Mouse (Mus musculus) CH12.LX (cell line): ENCODE results near the gene Traip. TPM values are rescaled to one million over a fixed set of nuclear protein-coding genes. Genes with fewer than 3 reads are reported as not detected.

ENCODE experiments used
- DNase-seq: peaks from one replicate; pipeline ENCODE4 v3.0.0-alpha.2; 2013; ENCODE audit errors: extremely low read depth
- H3K27ac ChIP-seq: 2 replicates; pipeline ENCODE4 v1.5.1; 2012; ENCODE audit warnings: low read depth, mild to moderate bottlenecking, control low read depth, moderate library complexity; ENCODE audit not compliant: insufficient read depth
- H3K27me3 ChIP-seq: replicated peaks from 2 replicates; pipeline ENCODE3; 2012; ENCODE audit warnings: inconsistent platforms
- H3K36me3 ChIP-seq, 2 experiments: replicated peaks in 1 of 2; 2 replicates each; pipeline versions ENCODE3 to v1.6.1; 2012; ENCODE audit warnings: inconsistent platforms in 1 of 2, low read length in 1 of 2, mild to moderate bottlenecking in 1 of 2, mixed read lengths in 1 of 2, moderate library complexity in 1 of 2; ENCODE audit not compliant: control insufficient read depth in 1 of 2, insufficient read depth in 1 of 2
- H3K4me1 ChIP-seq, 2 experiments: 2 replicates each; pipeline ENCODE4 v1.6.1; 2012; ENCODE audit warnings: inconsistent platforms in 1 of 2, moderate library complexity in 1 of 2; ENCODE audit not compliant: insufficient read depth in 2 of 2, control insufficient read depth in 1 of 2
- H3K4me2 ChIP-seq: 2 replicates; pipeline ENCODE4 v1.6.1; 2012; ENCODE audit warnings: low read depth, mild to moderate bottlenecking, control low read depth; ENCODE audit not compliant: poor library complexity, insufficient read depth, severe bottlenecking
- H3K4me3 ChIP-seq, 3 experiments: fragments of 150-350 bp in 1 of 3; sonication (generic) in 1 of 3; replicated peaks in 1 of 3; 2 replicates each; pipeline versions ENCODE3 to v1.5.1; 2011 to 2012; ENCODE audit warnings: low read depth in 2 of 3, low read length in 2 of 3, mild to moderate bottlenecking in 2 of 3, moderate library complexity in 2 of 3, control low read depth in 1 of 3, improper control_type of control experiment in 1 of 3, inconsistent platforms in 1 of 3, mixed read lengths in 1 of 3; ENCODE audit not compliant: poor library complexity in 1 of 3
- H3K79me2 ChIP-seq: replicated peaks from 2 replicates; pipeline ENCODE4 v1.6.1; 2012; ENCODE audit warnings: mild to moderate bottlenecking, moderate library complexity; ENCODE audit not compliant: control insufficient read depth, poor library complexity, insufficient read depth, severe bottlenecking; ENCODE audit errors: extremely low read depth
- H3K9ac ChIP-seq: 2 replicates; pipeline ENCODE4 v1.6.1; 2012; ENCODE audit warnings: low read depth, mild to moderate bottlenecking, control low read depth, moderate library complexity; ENCODE audit not compliant: insufficient read depth
- H3K9me3 ChIP-seq: replicated peaks from 2 replicates; pipeline ENCODE3; 2012; ENCODE audit warnings: low read length, inconsistent platforms, mixed read lengths
- BHLHE40 ChIP-seq: IDR thresholded peaks from 2 replicates; pipeline ENCODE4 v1.6.1; 2011; ENCODE audit warnings: mild to moderate bottlenecking, low read depth, low read length, improper control_type of control experiment
- CHD1 ChIP-seq: IDR thresholded peaks from 2 replicates; pipeline ENCODE4 v1.6.1; 2012; ENCODE audit warnings: low read depth, low read length, improper control_type of control experiment, inconsistent platforms
- CHD2 ChIP-seq: IDR thresholded peaks from 2 replicates; pipeline ENCODE4 v1.6.1; 2011; ENCODE audit warnings: low read length, improper control_type of control experiment
- CTCF ChIP-seq, 2 experiments: IDR thresholded peaks in 1 of 2; conservative IDR thresholded peaks in 1 of 2; 2 replicates each; pipeline ENCODE4 v1.5.1; 2011 to 2012; ENCODE audit warnings: low read depth in 2 of 2, low read length in 2 of 2, improper control_type of control experiment in 1 of 2, inconsistent platforms in 1 of 2, mild to moderate bottlenecking in 1 of 2, moderate library complexity in 1 of 2
- E2F4 ChIP-seq: IDR thresholded peaks from 2 replicates; pipeline ENCODE4 v1.6.1; 2011; ENCODE audit warnings: low read depth, low read length, improper control_type of control experiment; ENCODE audit not compliant: insufficient replicate concordance
- ETS1 ChIP-seq: conservative IDR thresholded peaks from 2 replicates; pipeline ENCODE4 v1.6.1; 2012; ENCODE audit warnings: low read depth, mild to moderate bottlenecking, inconsistent platforms, low read length, improper control_type of control experiment, moderate library complexity
- HCFC1 ChIP-seq: IDR thresholded peaks from 2 replicates; pipeline ENCODE4 v1.6.1; 2012; ENCODE audit warnings: low read depth, mild to moderate bottlenecking, inconsistent platforms, low read length, improper control_type of control experiment
- IRF4 ChIP-seq: IDR thresholded peaks from 2 replicates; pipeline ENCODE4 v1.6.1; 2014; ENCODE audit warnings: low read depth, mild to moderate bottlenecking, inconsistent platforms, low read length, improper control_type of control experiment
- JUN ChIP-seq: IDR thresholded peaks from 2 replicates; pipeline ENCODE4 v1.6.1; 2011; ENCODE audit warnings: low read depth, mild to moderate bottlenecking, low read length, improper control_type of control experiment, moderate library complexity; ENCODE audit not compliant: insufficient read depth
- JUND ChIP-seq: conservative IDR thresholded peaks from 2 replicates; pipeline ENCODE4 v1.6.1; 2011; ENCODE audit warnings: low read depth, low read length, improper control_type of control experiment
- KAT2A ChIP-seq: IDR thresholded peaks from 2 replicates; pipeline ENCODE4 v1.6.1; 2012; ENCODE audit warnings: low read length, improper control_type of control experiment, inconsistent platforms; ENCODE audit not compliant: insufficient replicate concordance
- MAFK ChIP-seq: IDR thresholded peaks from 2 replicates; pipeline ENCODE4 v1.6.1; 2011; ENCODE audit warnings: low read length, improper control_type of control experiment; ENCODE audit not compliant: insufficient replicate concordance
- MAX ChIP-seq: IDR thresholded peaks from 2 replicates; pipeline ENCODE4 v1.6.1; 2011; ENCODE audit warnings: low read length, improper control_type of control experiment
- MAZ ChIP-seq: IDR thresholded peaks from 2 replicates; pipeline ENCODE4 v1.6.1; 2012; ENCODE audit warnings: low read depth, mild to moderate bottlenecking, inconsistent platforms, low read length, improper control_type of control experiment, moderate library complexity
- MXI1 ChIP-seq: IDR thresholded peaks from 2 replicates; pipeline ENCODE4 v1.6.1; 2011; ENCODE audit warnings: mild to moderate bottlenecking, low read depth, low read length, improper control_type of control experiment
- NELFE ChIP-seq: IDR thresholded peaks from 2 replicates; pipeline ENCODE4 v1.6.1; 2011; ENCODE audit warnings: low read depth, low read length, improper control_type of control experiment
- PAX5 ChIP-seq: IDR thresholded peaks from 2 replicates; pipeline ENCODE4 v1.6.1; 2012; ENCODE audit warnings: low read length, inconsistent platforms, mixed read lengths
- POLR2A ChIP-seq: IDR thresholded peaks from 2 replicates; pipeline ENCODE4 v1.6.1; 2011; ENCODE audit warnings: low read depth, mild to moderate bottlenecking, improper control_type of control experiment, low read length
- POLR2AphosphoS2 ChIP-seq: IDR thresholded peaks from 2 replicates; pipeline ENCODE4 v1.6.1; 2011; ENCODE audit warnings: low read depth, low read length, improper control_type of control experiment
- RAD21 ChIP-seq: IDR thresholded peaks from 2 replicates; pipeline ENCODE4 v1.6.1; 2011; ENCODE audit warnings: low read depth, mild to moderate bottlenecking, low read length, improper control_type of control experiment, moderate library complexity
- SIN3A ChIP-seq: IDR thresholded peaks from 2 replicates; pipeline ENCODE4 v1.6.1; 2012; ENCODE audit warnings: low read length, improper control_type of control experiment, inconsistent platforms
- TBP ChIP-seq: conservative IDR thresholded peaks from 2 replicates; pipeline ENCODE4 v1.6.1; 2011; ENCODE audit warnings: low read depth, low read length, improper control_type of control experiment
- UBTF ChIP-seq: IDR thresholded peaks from 2 replicates; pipeline ENCODE4 v1.6.1; 2012; ENCODE audit warnings: low read depth, mild to moderate bottlenecking, inconsistent platforms, low read length, improper control_type of control experiment, moderate library complexity
- USF1 ChIP-seq: IDR thresholded peaks from 2 replicates; pipeline ENCODE4 v1.6.1; 2014; ENCODE audit warnings: low read depth, mild to moderate bottlenecking, inconsistent platforms, low read length, improper control_type of control experiment
- USF2 ChIP-seq: conservative IDR thresholded peaks from 2 replicates; pipeline ENCODE4 v1.6.1; 2011; ENCODE audit warnings: low read depth, low read length, improper control_type of control experiment
- ZC3H11A ChIP-seq: IDR thresholded peaks from 2 replicates; pipeline ENCODE4 v1.6.1; 2012; ENCODE audit warnings: low read depth, mild to moderate bottlenecking, inconsistent platforms, low read length, improper control_type of control experiment
- ZMIZ1 ChIP-seq: IDR thresholded peaks from 2 replicates; pipeline ENCODE4 v1.6.1; 2012; ENCODE audit warnings: low read depth, mild to moderate bottlenecking, inconsistent platforms, low read length, improper control_type of control experiment
- dilution Hi-C: fragments of 300-500 bp; cut with MboI; formaldehyde crosslinking; loops from 2 replicates; pipeline ENCODE4 v1.14.3; 2020; ENCODE audit warnings: low sequenced_read_pairs; ENCODE audit not compliant: extremely low pct_unique_long_range_greater_than_20kb, extremely low pct_ligation_motif_present
- in situ Hi-C: fragments of 300-500 bp; cut with MboI; formaldehyde crosslinking; loops from 3 replicates; pipeline ENCODE4 v1.14.3; 2019; ENCODE audit warnings: low sequenced_read_pairs, low pct_ligation_motif_present, low pct_unique_long_range_greater_than_20kb, mixed read lengths
- polyA plus RNA-seq: library from polyadenylated mRNA; unstranded; fragments of >175 nt; gene quantifications from 2 replicates; pipeline ENCODE4 v1.2.1, GENCODE M21; 2012; ENCODE audit warnings: low read depth; ENCODE audit not compliant: insufficient read length
- total RNA-seq, 2 experiments: library from RNA; depleted of rRNA; stranded (reverse); fragments of 300-350 nt in 1 of 2; fragments of >200 nt in 1 of 2; gene quantifications; 2 replicates each; pipeline ENCODE4 v1.2.3; 2012 to 2014

Traip gene
- total and polyA plus RNA-seq, 3 experiments: 21.6 to 33.0 (median 25.6) TPM

DNA sequence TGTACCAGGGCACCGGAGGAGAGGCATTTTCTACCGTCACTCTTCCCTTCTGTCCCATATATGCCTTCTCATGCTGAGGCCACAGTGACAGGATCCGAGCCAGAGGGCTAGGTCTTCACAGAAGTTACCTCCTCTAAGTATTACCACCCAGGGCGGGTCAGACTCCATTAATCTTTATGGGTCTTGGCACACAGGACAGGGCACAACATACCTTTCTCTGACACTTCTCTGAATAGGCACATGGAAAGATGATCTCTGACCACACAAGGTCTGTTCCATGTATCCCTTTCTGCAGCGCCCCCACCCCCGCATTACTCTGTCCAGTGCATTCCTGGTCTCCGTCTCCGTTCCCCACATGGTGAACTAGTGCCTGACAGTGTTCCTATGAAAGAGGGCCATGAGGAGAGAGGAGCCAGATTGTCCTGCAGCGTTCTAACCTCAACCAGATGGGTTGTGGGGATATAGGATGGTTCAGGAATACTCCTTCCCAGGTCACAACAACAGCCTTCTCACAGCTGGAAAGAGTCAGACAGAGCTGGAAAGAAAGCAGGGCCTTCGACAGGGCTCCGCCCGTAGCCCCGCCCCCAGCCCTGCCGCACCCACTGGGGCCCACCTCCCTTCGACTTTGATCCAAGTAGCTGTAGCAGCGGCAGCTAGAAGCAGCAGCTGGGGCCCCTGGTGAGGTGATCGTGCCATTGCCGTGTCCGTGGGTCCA lies 43.5 kb upstream of the Traip start, which contains the start of gene Mst1r:
Gene Mst1r (plus strand): TSS at position 622 of the 715 bp plus-strand sequence.
- Histone ChIP-seq H3K79me2 (no peaks in the 10 kb centered on the region), H3K27ac (no peak within 1 kb of the TSS), H3K4me1 (peaks cover 3 to 9% of the 10 kb centered on the region in 2 experiments; a peak in 2 of 4 replicates), H3K36me3 (peaks cover 18 to 23% of the 10 kb centered on the region in 2 experiments), H3K9me3 (no peaks in the 10 kb centered on the region), H3K4me3 (no peak within 1 kb of the TSS), H3K4me2 (peak within 1 kb of the TSS; percentile 39; the same call in 1 of the 2 replicates), H3K9ac (no peak within 1 kb of the TSS), H3K27me3 (peaks cover 27% of the 10 kb centered on the region)
- dilution Hi-C loops: no loop called here
- in situ Hi-C loops: no loop called here
- no peak for DNase-seq
- TF ChIP-seq ZC3H11A (no peak), PAX5 (no peak), ZMIZ1 (no peak), TBP (no peak), POLR2AphosphoS2 (no peak), MXI1 (no peak), NELFE (no peak), USF1 (no peak), MAFK (no peak), HCFC1 (no peak), CTCF (conservative IDR thresholded peaks at IDR 0.05 in 1 of 2, IDR thresholded peaks at IDR 0.05 in 1 of 2; ENCODE audit: low read depth in 2 of 2, low read length in 2 of 2) (no peak), E2F4 (no peak), POLR2A (no peak), IRF4 (no peak), MAX (no peak), UBTF (no peak), USF2 (no peak)

- Histone ChIP-seq H3K4me2 (peak overlapping the region; percentile 39; the same call in 1 of the 2 replicates), H3K4me3 (no peak overlapping the region), H3K27ac (no peak overlapping the region), H3K9ac (no peak overlapping the region), H3K79me2 (no peaks in the 10 kb centered on the region), H3K9me3 (no peaks in the 10 kb centered on the region), H3K27me3 (peaks cover 34% of the 10 kb centered on the region), H3K36me3 (peaks cover 10 to 15% of the 10 kb centered on the region in 2 experiments), H3K4me1 (peaks cover 3 to 9% of the 10 kb centered on the region in 2 experiments; a peak in 2 of 4 replicates)
- in situ Hi-C loops (no loop called here), dilution Hi-C loops (no loop called here)
- no peak for TF ChIP-seq E2F4
- no peak for TF ChIP-seq RAD21
- no peak for TF ChIP-seq SIN3A
- no peak for TF ChIP-seq USF2
- TF ChIP-seq KAT2A: no peak
- no peak for TF ChIP-seq JUND
- no peak for TF ChIP-seq CHD1
- no peak for TF ChIP-seq ZC3H11A
- no peak for TF ChIP-seq IRF4
- TF ChIP-seq ZMIZ1: no peak
- TF ChIP-seq NELFE: no peak
- no peak for TF ChIP-seq ETS1
- TF ChIP-seq MAZ: no peak
- no peak for TF ChIP-seq BHLHE40
- TF ChIP-seq JUN: no peak
- no peak for TF ChIP-seq UBTF
- TF ChIP-seq HCFC1: no peak
- TF ChIP-seq CHD2: no peak
- TF ChIP-seq MAX: no peak
- no peak for DNase-seq
Observed at GRCm38 (mm10) chr9:107906967-107907800, 42.8 kb upstream of the Traip start.
